Mouse (Mus musculus): ENCODE measurements around the gene Larp4. TPM values are rescaled to one million over a fixed set of nuclear protein-coding genes. Genes with fewer than 3 reads are reported as not detected.

The Larp4 gene
- polyA plus RNA-seq, 1 experiment: 19.6 TPM

DNA sequence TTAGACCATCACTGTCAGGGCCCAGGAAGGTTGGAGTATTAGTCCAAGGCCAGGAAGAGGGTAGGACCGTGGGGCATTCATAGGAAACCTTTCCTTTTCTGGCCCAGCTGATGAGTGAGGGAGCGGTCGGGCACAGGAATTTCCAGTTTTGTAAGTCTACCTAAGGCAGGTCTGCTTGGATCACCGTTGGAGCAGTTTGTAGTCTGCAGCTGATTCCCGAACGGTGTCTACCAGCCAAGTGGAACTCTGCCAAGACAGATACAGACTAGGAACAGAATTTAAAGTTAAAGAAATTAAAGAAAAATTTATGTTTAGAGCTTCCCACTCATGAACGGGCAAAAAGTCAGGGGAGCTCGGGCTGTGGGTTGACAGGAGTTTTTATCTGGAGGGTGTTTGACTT is 59.6 kb downstream of the Larp4 start:
- TF ChIP-seq MYOG (IDR thresholded peaks at IDR 0.05; ENCODE audit: control insufficient read depth, extremely low read depth, insufficient read length) (no peak), FOSL1 (IDR thresholded peaks at IDR 0.05; ENCODE audit: insufficient read depth, low read length, poor library complexity, severe bottlenecking) (no peak), MYOD1 (IDR thresholded peaks at IDR 0.05; ENCODE audit: control insufficient read depth, insufficient read length, low read depth) (no peak), CEBPB (IDR thresholded peaks at IDR 0.05; ENCODE audit: low read depth) (no peak), USF1 (IDR thresholded peaks at IDR 0.05; ENCODE audit: low read depth) (no peak), CTCF (IDR thresholded peaks at IDR 0.05; ENCODE audit: control insufficient read depth, insufficient read depth, insufficient read length) (no peak), MAX (IDR thresholded peaks at IDR 0.05) (no peak)

DNA sequence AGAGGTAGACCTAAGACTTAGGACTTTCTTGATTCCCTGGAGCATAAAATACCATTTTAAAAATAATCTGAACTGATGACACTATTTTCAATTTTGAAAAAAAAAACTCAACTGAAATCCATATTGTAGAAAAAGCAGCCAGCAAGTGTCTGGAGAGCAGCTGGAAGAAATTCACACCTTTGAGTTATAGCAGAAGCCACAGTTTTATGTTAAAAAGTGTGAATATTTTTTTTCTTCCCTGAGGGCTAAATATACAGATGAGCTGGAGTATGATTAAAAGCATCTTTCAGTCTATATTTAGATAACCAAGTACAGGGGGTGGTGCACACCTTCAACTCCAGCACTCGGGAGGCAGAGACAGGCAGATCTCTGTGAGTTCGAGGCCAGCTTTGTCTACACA is 60.0 kb downstream of the Larp4 start:
- H3K4me3 ChIP-seq (ENCODE audit: insufficient read depth, poor library complexity, severe bottlenecking): no peak overlapping the region
- no peak overlapping the region for H3ac ChIP-seq (ENCODE audit: control insufficient read depth, insufficient read length, low read depth)
- H3K36me3 ChIP-seq (ENCODE audit: control insufficient read depth, insufficient read depth): no peaks in the 10 kb centered on the region
- H3K27me3 ChIP-seq (ENCODE audit: control insufficient read depth, insufficient read depth, insufficient read length): no peaks in the 10 kb centered on the region
- no peaks in the 10 kb centered on the region for H3K79me3 ChIP-seq (ENCODE audit: low read depth)
- no peak for TF ChIP-seq MYOD1 (IDR thresholded peaks at IDR 0.05; ENCODE audit: control insufficient read depth, insufficient read length, low read depth)
- no peak for TF ChIP-seq MYOG (IDR thresholded peaks at IDR 0.05; ENCODE audit: control insufficient read depth, extremely low read depth, insufficient read length)
- TF ChIP-seq MAX (IDR thresholded peaks at IDR 0.05): no peak
- no peak for TF ChIP-seq FOSL1 (IDR thresholded peaks at IDR 0.05; ENCODE audit: insufficient read depth, low read length, poor library complexity, severe bottlenecking)
- no peak for TF ChIP-seq USF1 (IDR thresholded peaks at IDR 0.05; ENCODE audit: low read depth)
- TF ChIP-seq CEBPB (IDR thresholded peaks at IDR 0.05; ENCODE audit: low read depth): no peak
- H3K79me2 ChIP-seq (ENCODE audit: control insufficient read depth, insufficient read depth): no peaks in the 10 kb centered on the region

More for the DNA sequence above, 59.6 kb downstream of the Larp4 start:
- no peaks in the 10 kb centered on the region for H3K79me3 ChIP-seq (ENCODE audit: low read depth)
- H3ac ChIP-seq (ENCODE audit: control insufficient read depth, insufficient read length, low read depth): no peak overlapping the region
- H3K79me2 ChIP-seq (ENCODE audit: control insufficient read depth, insufficient read depth): no peaks in the 10 kb centered on the region
- H3K4me3 ChIP-seq (ENCODE audit: insufficient read depth, poor library complexity, severe bottlenecking): no peak overlapping the region
- H3K27me3 ChIP-seq (ENCODE audit: control insufficient read depth, insufficient read depth, insufficient read length): no peaks in the 10 kb centered on the region
- H3K36me3 ChIP-seq (ENCODE audit: control insufficient read depth, insufficient read depth): no peaks in the 10 kb centered on the region

GRCm38 (mm10) chr15:100032546-100032945 is 62.7 kb downstream of the Larp4 start:
- H3K4me3 ChIP-seq (ENCODE audit: insufficient read depth, poor library complexity, severe bottlenecking): no peak overlapping the region
- TF ChIP-seq CTCF (IDR thresholded peaks at IDR 0.05; ENCODE audit: control insufficient read depth, insufficient read depth, insufficient read length): no peak
- TF ChIP-seq FOSL1 (IDR thresholded peaks at IDR 0.05; ENCODE audit: insufficient read depth, low read length, poor library complexity, severe bottlenecking): no peak
- TF ChIP-seq MYOG (IDR thresholded peaks at IDR 0.05; ENCODE audit: control insufficient read depth, extremely low read depth, insufficient read length): no peak
- TF ChIP-seq MAX (IDR thresholded peaks at IDR 0.05): no peak
- TF ChIP-seq CEBPB (IDR thresholded peaks at IDR 0.05; ENCODE audit: low read depth): no peak
- TF ChIP-seq MYOD1 (IDR thresholded peaks at IDR 0.05; ENCODE audit: control insufficient read depth, insufficient read length, low read depth): no peak
- no peak for TF ChIP-seq USF1 (IDR thresholded peaks at IDR 0.05; ENCODE audit: low read depth)
- no peaks in the 10 kb centered on the region for H3K36me3 ChIP-seq (ENCODE audit: control insufficient read depth, insufficient read depth)
- H3K27me3 ChIP-seq (ENCODE audit: control insufficient read depth, insufficient read depth, insufficient read length): no peaks in the 10 kb centered on the region
- no peak overlapping the region for H3ac ChIP-seq (ENCODE audit: control insufficient read depth, insufficient read length, low read depth)
- H3K79me3 ChIP-seq (ENCODE audit: low read depth): no peaks in the 10 kb centered on the region
- no peaks in the 10 kb centered on the region for H3K79me2 ChIP-seq (ENCODE audit: control insufficient read depth, insufficient read depth)

GRCm38 (mm10) chr15:100038470-100038971 is 68.7 kb downstream of the Larp4 start, which contains the start of gene Dip2b:
Gene Dip2b, plus strand, starts transcription at chr15:100038664.
- H3K79me2 ChIP-seq (ENCODE audit: control insufficient read depth, insufficient read depth): peaks cover 47% of the 10 kb centered on the region
- peak within 1 kb of the TSS; percentile 68 for H3K4me3 ChIP-seq (ENCODE audit: insufficient read depth, poor library complexity, severe bottlenecking)
- peaks cover 11% of the 10 kb centered on the region for H3K79me3 ChIP-seq (ENCODE audit: low read depth)
- TF ChIP-seq MAX (IDR thresholded peaks at IDR 0.05): peak; percentile 72
- peak; percentile 86 for TF ChIP-seq USF1 (IDR thresholded peaks at IDR 0.05; ENCODE audit: low read depth)
- TF ChIP-seq CTCF (IDR thresholded peaks at IDR 0.05; ENCODE audit: control insufficient read depth, insufficient read depth, insufficient read length): peak; percentile 100
- TF ChIP-seq MYOD1 (IDR thresholded peaks at IDR 0.05; ENCODE audit: control insufficient read depth, insufficient read length, low read depth): no peak
- no peaks in the 10 kb centered on the region for H3K36me3 ChIP-seq (ENCODE audit: control insufficient read depth, insufficient read depth)
- H3ac ChIP-seq (ENCODE audit: control insufficient read depth, insufficient read length, low read depth): peak within 1 kb of the TSS; percentile 90
- H3K27me3 ChIP-seq (ENCODE audit: control insufficient read depth, insufficient read depth, insufficient read length): no peaks in the 10 kb centered on the region

DNA sequence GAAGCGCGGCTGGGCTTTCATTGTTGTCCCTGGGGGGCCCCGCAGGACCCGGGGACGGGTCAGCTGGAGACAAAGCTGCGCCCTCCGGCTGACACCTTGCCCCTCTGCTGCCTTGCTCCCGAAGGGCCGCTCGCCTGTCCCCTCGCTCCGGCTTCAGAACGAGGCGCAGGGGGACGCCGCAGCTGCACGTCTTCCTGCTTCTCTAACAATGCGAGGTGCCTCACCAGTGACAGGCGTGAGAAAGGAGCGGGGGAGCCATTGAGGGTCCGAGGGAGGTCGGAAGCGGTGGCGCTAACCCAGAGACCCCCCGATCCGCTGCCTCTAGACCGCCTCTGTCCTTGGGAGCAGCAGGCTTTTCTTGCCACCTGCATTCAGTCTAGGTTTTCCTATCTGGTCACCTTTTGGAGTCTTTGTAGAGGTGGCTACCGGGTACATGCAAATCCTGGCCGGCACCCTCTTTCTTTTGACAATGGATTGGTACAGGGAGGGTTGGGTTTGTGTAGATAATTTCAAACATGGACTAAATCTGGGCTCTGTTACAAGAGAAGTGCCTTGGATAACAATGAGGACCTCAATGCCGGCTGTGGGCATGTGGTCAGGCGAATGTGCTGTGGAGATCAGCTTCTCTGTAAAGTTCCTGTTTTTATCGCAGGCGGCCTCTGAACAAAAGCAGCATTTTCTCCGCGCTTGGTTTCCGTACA is 69.3 kb downstream of the Larp4 start:
- Histone ChIP-seq H3K36me3 (ENCODE audit: control insufficient read depth, insufficient read depth) (no peaks in the 10 kb centered on the region), H3K79me3 (ENCODE audit: low read depth) (peaks cover 14% of the 10 kb centered on the region), H3K79me2 (ENCODE audit: control insufficient read depth, insufficient read depth) (peaks cover 53% of the 10 kb centered on the region), H3K4me3 (ENCODE audit: insufficient read depth, poor library complexity, severe bottlenecking) (peak overlapping the region; percentile 68), H3ac (ENCODE audit: control insufficient read depth, insufficient read length, low read depth) (peak overlapping the region; percentile 90), H3K27me3 (ENCODE audit: control insufficient read depth, insufficient read depth, insufficient read length) (no peaks in the 10 kb centered on the region)
- no peak for TF ChIP-seq MAX (IDR thresholded peaks at IDR 0.05)

All from C2C12 (cell line).